Mouse (Mus musculus) liver, embryonic 16.5 days (tissue): ENCODE results near the gene Ambra1. TPM values are rescaled to one million over a fixed set of nuclear protein-coding genes. Genes with fewer than 3 reads are reported as not detected.
"Not testable (repeated sequence)": the region's sequence is repeated elsewhere in the genome, so short reads cannot be mapped to it uniquely, and the experiment has no call there.

Experiments used
- ATAC-seq: fragments of 200-750 bp; cut with Nextera tagmentation; 2 replicates; pipeline ENCODE4 v1.8.0; 2017; ENCODE audit warnings: low read depth, mild to moderate bottlenecking, moderate number of reproducible peaks, moderate library complexity
- H3K27ac ChIP-seq: fragments of 300-500 bp; sonication (generic); 2 replicates; pipeline ENCODE4 v1.5.1; 2014; ENCODE audit warnings: mild to moderate bottlenecking, low read length
- H3K27me3 ChIP-seq: fragments of 300-500 bp; sonication (generic); 2 replicates; pipeline ENCODE4 v1.6.1; 2014; ENCODE audit warnings: low read depth, low read length, mixed read lengths; ENCODE audit not compliant: control insufficient read depth, insufficient read depth
- H3K36me3 ChIP-seq: fragments of 300-500 bp; sonication (generic); 2 replicates; pipeline ENCODE4 v1.6.1; 2014; ENCODE audit warnings: mild to moderate bottlenecking; ENCODE audit not compliant: control insufficient read depth, insufficient read depth
- H3K4me1 ChIP-seq: fragments of 300-500 bp; sonication (generic); 2 replicates; pipeline ENCODE4 v1.6.1; 2014; ENCODE audit warnings: low read depth, low read length, mixed read lengths; ENCODE audit not compliant: control insufficient read depth
- H3K4me2 ChIP-seq: fragments of 300-500 bp; sonication (generic); 2 replicates; pipeline ENCODE4 v1.6.1; 2014; ENCODE audit warnings: low read depth, low read length, mixed read lengths
- H3K4me3 ChIP-seq: fragments of 300-500 bp; sonication (generic); 2 replicates; pipeline ENCODE4 v1.5.1; 2014; ENCODE audit warnings: low read depth, mild to moderate bottlenecking, low read length
- H3K9ac ChIP-seq: fragments of 300-500 bp; sonication (generic); 2 replicates; pipeline ENCODE4 v1.6.1; 2014; ENCODE audit warnings: low read depth, low read length
- H3K9me3 ChIP-seq: fragments of 300-500 bp; sonication (generic); replicated peaks from 2 replicates; pipeline ENCODE4 v1.6.1; 2016; ENCODE audit warnings: low read length; ENCODE audit not compliant: control insufficient read depth
- WGBS: fragments of 180-500 bp; shearing (Covaris S2); extraction: QIAGEN DNeasy Blood & Tissue Kit; methylation state at CpG from one replicate; pipeline ENCODE4 v1.1.7; 2014; ENCODE audit not compliant: insufficient replicate concordance; 5-methylcytosine and 5-hydroxymethylcytosine counted together
- polyA plus RNA-seq: library from polyadenylated mRNA; unstranded; fragments of >200 nt; fragmentation: Nextera tagmentation; extraction: Ambion mirVana; gene quantifications from 2 replicates; pipeline ENCODE4 v1.2.1, GENCODE M21; 2015

Ambra1 gene
- polyA plus RNA-seq, 1 experiment from 2014 or later = 6.1 TPM

DNA sequence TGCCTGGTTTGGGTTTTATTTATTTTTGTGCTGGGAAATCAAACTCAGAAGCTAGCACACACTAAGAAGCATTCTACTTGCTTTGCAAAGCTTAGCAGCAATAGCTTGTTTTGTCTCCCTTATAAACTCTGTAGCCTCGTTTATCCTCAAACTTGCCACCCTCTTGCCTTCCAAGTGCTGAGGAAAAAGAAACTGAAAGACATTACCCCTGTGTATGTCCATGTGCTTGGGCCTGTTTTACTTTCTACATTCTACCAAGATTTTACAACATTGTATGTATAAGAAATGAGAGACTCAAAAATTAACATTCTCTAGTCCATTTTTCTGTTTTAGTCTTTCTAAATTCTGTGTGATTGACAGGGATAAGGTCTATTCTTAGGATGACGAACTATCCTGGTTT, 5.2 kb upstream of the Ambra1 start:
- H3K4me3 ChIP-seq = no peak overlapping the region
- H3K4me1 ChIP-seq = no peaks in the 10 kb centered on the region; the same call in 1 of the 2 replicates
- no peaks in the 10 kb centered on the region for H3K27me3 ChIP-seq
- H3K36me3 ChIP-seq = no peaks in the 10 kb centered on the region
- WGBS = 31% methylated on average over 2 of the region's 2 CpGs
- no peak overlapping the region for H3K9ac ChIP-seq
- no peak for ATAC-seq
- H3K4me2 ChIP-seq = 0 out of 2 replicates have a peak overlapping the region, but pooled peaks have one; percentile 9
- H3K9me3 ChIP-seq = no peaks in the 10 kb centered on the region
- H3K27ac ChIP-seq = no peak overlapping the region

DNA sequence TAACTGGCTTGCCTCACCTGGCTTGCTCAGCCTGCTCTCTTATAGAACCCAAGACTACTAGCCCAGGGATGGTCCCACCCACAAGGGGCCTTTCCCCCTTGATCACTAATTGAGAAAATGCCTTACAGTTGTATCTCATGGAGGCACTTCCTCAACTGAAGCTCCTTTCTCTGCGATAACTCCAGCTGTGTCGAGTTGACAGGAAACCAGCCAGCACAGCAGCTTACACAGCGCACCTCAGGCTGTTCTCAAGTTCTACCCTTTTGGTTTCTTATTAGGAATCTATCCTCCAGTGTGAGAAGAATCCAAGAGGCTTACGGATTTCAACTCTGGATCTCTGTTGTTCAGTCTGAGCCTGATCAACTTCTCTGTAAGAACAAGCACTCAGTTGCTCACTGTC, 4.5 kb upstream of the Ambra1 start:
- not testable (repeated sequence) for H3K27me3 ChIP-seq, H3K27ac ChIP-seq, H3K36me3 ChIP-seq, H3K4me3 ChIP-seq, H3K9me3 ChIP-seq, H3K9ac ChIP-seq, ATAC-seq, H3K4me1 ChIP-seq
- 0 out of 2 replicates have a peak overlapping the region, but pooled peaks have one; percentile 3 for H3K4me2 ChIP-seq
- WGBS = 12% methylated on average over 4 of the region's 4 CpGs

DNA sequence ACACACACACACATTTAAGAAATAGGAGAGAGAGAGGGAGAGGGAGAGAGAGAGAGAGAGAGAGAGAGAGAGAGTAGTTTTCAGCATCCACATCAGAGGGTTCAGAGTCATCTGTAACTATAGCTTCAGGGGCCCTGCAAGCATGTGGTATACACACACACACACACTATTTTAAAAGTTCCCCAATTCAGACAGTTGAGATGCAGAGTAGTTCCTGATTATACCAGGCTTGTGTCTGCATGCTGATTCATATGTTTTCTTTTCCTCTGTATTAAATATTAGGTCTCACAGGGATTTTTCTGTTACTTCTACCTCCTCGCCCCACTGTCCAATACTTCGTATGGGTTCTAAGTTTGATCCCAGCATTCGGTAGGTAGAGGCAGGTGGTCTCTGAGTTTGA, 2.9 kb upstream of the Ambra1 start:
- Histone ChIP-seq H3K4me3 (no peak overlapping the region), H3K36me3 (no peaks in the 10 kb centered on the region), H3K27ac (no peak overlapping the region), H3K4me1 (no peaks in the 10 kb centered on the region; the same call in none of the 2 replicates), H3K9me3 (no peaks in the 10 kb centered on the region), H3K4me2 (no peak overlapping the region), H3K9ac (no peak overlapping the region), H3K27me3 (no peaks in the 10 kb centered on the region)
- WGBS = 73% methylated on average over 3 of the region's 3 CpGs
- no peak for ATAC-seq

DNA sequence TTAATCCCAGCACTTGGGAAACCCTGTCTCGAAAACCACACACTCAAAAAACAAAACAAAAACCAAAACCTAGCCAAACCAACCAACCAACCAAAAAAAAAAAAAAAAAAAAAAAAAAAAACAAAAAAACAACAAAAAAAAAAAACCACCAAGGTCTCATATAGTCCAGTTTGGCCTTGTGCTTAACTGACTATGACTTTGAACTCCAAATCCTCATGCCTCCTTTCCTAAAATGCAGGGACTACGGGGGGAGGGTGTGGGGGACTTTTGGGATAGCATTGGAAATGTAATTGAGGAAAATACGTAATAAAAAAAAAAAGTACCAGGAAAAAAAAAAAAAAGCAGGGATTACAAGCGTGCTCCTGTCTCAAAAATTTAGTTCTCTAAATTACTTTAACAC, 363 bp upstream of the Ambra1 start:
- Histone ChIP-seq H3K9ac (peak overlapping the region; percentile 97; the same call in 1 of the 2 replicates), H3K9me3 (no peaks in the 10 kb centered on the region), H3K27me3 (no peaks in the 10 kb centered on the region), H3K4me2 (peak overlapping the region; percentile 61), H3K36me3 (no peaks in the 10 kb centered on the region), H3K4me1 (no peaks in the 10 kb centered on the region; the same call in none of the 2 replicates), H3K4me3 (peak overlapping the region; percentile 99), H3K27ac (no peak overlapping the region)
- WGBS = 26% methylated on average over 4 of the region's 4 CpGs
- no peak for ATAC-seq

DNA sequence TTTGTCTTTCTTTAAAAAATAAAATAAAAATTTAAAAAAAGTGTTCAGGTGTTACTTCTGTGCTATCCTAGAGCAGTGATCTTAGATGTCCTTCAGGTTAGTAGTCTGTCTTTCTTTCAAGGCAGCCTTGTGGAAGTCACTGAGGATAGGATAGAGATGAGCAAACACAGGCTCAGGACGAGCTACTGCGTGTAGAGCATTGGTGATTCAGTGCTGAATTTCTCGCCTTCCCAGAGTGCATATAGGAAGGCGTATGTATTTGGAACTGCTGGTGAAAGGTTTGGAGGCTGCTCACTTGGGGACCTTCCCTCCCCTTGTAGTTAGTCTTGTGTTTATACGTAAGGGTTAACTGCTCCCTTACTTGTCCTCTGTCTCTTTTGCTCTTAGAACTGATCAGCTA, 5.3 kb downstream of the Ambra1 start:
- WGBS = 79% methylated on average over 5 of the region's 5 CpGs
- ATAC-seq = no peak
- H3K27ac ChIP-seq = no peak overlapping the region
- H3K4me1 ChIP-seq = no peaks in the 10 kb centered on the region; the same call in 1 of the 2 replicates
- no peaks in the 10 kb centered on the region for H3K36me3 ChIP-seq
- no peak overlapping the region for H3K4me3 ChIP-seq
- H3K9me3 ChIP-seq = no peaks in the 10 kb centered on the region
- H3K4me2 ChIP-seq = no peak overlapping the region
- no peaks in the 10 kb centered on the region for H3K27me3 ChIP-seq
- H3K9ac ChIP-seq = no peak overlapping the region

DNA sequence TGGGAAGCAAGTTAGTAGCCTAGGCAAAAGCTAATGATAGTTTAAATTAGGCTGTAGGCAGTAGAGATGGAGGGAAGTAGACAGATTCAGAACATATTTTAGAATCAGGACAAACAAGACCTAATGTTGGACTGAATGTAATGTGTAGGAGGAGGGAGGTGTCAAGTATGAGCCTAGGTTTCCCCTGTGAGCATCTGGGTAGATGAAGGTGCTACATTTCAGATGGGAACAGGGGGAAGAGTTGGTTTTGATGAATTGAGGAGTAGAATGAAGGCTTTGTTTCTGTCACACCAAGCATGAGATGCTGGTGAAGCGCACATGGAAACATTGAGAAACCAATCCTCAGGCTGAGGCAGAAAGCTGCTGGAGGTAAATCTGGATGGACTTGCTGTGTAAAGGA, 9.7 kb downstream of the Ambra1 start:
- Histone ChIP-seq H3K9me3 (no peaks in the 10 kb centered on the region), H3K4me1 (no peaks in the 10 kb centered on the region), H3K4me2 (no peak overlapping the region), H3K27ac (no peak overlapping the region), H3K36me3 (no peaks in the 10 kb centered on the region), H3K27me3 (no peaks in the 10 kb centered on the region), H3K9ac (no peak overlapping the region), H3K4me3 (no peak overlapping the region)
- ATAC-seq = no peak
- 97% methylated on average over 1 of the region's 1 CpGs for WGBS

DNA sequence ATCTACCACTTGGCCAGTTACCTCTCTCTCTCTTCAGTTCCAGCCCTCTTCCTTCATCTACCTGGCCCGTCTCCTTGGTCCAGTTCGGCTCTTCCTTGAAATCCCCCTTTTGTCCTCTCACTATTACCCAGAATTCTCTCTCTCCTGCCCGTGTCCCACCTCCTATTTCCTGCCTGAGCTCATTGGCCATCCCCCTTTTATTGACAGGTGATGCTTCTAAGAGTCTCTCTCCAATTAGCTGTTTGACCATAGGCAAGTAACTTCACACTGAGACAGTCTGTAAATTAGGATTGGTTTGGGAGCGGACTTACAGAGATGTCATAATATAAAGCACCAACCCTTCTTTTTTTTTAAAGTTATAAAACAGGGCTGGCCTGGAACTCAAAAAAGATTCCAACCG, 14.8 kb downstream of the Ambra1 start:
- Histone ChIP-seq H3K9ac (no peak overlapping the region), H3K27ac (no peak overlapping the region), H3K4me1 (no peaks in the 10 kb centered on the region), H3K36me3 (no peaks in the 10 kb centered on the region), H3K27me3 (no peaks in the 10 kb centered on the region), H3K4me2 (no peak overlapping the region), H3K9me3 (no peaks in the 10 kb centered on the region), H3K4me3 (no peak overlapping the region)
- WGBS = 80% methylated on average over 5 of the region's 5 CpGs
- ATAC-seq = no peak

DNA sequence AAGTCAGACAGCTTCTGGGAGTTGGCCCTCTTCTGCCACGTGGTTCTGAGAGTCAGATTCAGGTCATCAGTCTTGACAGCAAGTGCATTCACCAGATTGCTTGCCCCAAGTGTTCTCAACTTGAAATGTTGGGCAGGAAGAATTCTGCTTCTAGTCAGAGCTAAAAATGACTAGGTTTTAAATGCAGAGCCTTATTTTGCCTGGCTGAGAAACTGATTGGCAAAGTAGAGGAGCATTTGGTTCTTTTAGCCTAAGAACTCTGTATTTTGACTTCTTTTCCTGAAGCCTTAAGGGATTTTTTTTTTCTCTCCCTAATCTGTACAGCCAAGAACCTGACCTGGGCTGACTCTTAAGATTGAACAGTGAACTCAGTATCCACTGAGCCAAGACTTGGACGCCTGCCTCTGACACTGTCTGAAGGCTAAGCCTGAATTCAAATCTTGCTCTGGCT, 19.9 kb downstream of the Ambra1 start:
- Histone ChIP-seq H3K27ac (no peak overlapping the region), H3K4me3 (no peak overlapping the region), H3K9ac (no peak overlapping the region), H3K4me1 (peaks cover 3% of the 10 kb centered on the region), H3K4me2 (no peak overlapping the region), H3K27me3 (no peaks in the 10 kb centered on the region), H3K9me3 (no peaks in the 10 kb centered on the region), H3K36me3 (no peaks in the 10 kb centered on the region)
- WGBS = 56% methylated on average over 2 of the region's 2 CpGs
- ATAC-seq = no peak

DNA sequence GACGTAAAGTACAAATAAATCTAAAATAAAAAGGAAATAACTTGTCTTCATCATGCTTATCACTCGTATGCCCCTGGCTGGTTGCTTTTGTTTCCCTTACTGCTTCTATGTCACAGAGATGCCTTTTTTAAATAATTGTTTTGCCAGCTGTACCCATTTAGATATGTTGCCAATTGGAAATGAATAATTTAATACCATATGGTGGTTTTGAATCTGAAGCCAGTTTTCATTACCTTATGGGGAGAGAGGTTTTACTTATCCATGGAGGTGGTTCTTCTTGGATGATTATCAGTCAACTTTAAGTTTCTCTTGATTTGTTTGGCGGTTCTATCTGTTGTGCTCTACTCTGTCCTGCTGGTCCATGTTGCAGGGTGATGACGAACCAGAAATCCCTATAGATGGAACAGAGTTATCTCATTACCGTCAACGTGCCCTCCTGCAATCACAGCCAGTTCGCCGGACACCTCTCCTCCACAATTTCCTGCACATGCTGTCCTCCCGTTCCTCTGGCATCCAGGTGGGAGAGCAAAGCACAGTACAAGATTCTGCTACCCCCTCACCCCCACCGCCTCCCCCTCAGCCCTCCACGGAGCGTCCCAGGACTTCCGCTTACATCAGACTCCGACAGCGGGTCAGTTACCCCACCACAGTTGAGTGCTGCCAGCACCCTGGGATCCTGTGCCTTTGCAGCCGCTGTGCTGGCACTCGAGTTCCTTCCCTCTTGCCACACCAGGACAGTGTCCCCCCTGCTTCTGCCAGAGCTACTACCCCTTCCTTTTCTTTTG, 42.2 kb downstream of the Ambra1 start:
- ATAC-seq = no peak
- H3K4me3 ChIP-seq = no peak overlapping the region
- no peaks in the 10 kb centered on the region for H3K4me1 ChIP-seq
- peaks cover 16% of the 10 kb centered on the region for H3K36me3 ChIP-seq
- no peak overlapping the region for H3K4me2 ChIP-seq
- no peak overlapping the region for H3K9ac ChIP-seq
- H3K27ac ChIP-seq = no peak overlapping the region
- H3K27me3 ChIP-seq = no peaks in the 10 kb centered on the region
- no peaks in the 10 kb centered on the region for H3K9me3 ChIP-seq
- WGBS = 84% methylated on average over 17 of the region's 17 CpGs
